Mouse (Mus musculus) forebrain, embryonic 16.5 days (tissue): Measurements from ENCODE around the gene Sh3bp2. TPM values are rescaled to one million over a fixed set of nuclear protein-coding genes. Genes with fewer than 3 reads are reported as not detected.

Source experiments
- ATAC-seq: fragments of 200-750 bp; cut with Nextera tagmentation; 2 replicates; pipeline ENCODE4 v1.8.0; 2017; ENCODE audit warnings: mild to moderate bottlenecking, moderate library complexity
- H3K27ac ChIP-seq: fragments of 300-500 bp; sonication (generic); 2 replicates; pipeline ENCODE4 v1.5.1; 2014; ENCODE audit warnings: low read length, control low read depth
- H3K27me3 ChIP-seq: fragments of 300-500 bp; sonication (generic); replicated peaks from 2 replicates; pipeline ENCODE4 v1.6.1; 2014; ENCODE audit warnings: low read length; ENCODE audit not compliant: control insufficient read depth, insufficient read depth
- H3K36me3 ChIP-seq: fragments of 300-500 bp; sonication (generic); 2 replicates; pipeline ENCODE4 v1.6.1; 2014; ENCODE audit not compliant: control insufficient read depth, insufficient read depth
- H3K4me1 ChIP-seq: fragments of 300-500 bp; sonication (generic); replicated peaks from 2 replicates; pipeline ENCODE4 v1.6.1; 2014; ENCODE audit warnings: low read length; ENCODE audit not compliant: control insufficient read depth, insufficient read depth
- H3K4me2 ChIP-seq: fragments of 300-500 bp; sonication (generic); 2 replicates; pipeline ENCODE4 v1.6.1; 2014; ENCODE audit warnings: mild to moderate bottlenecking, low read length, control low read depth
- H3K4me3 ChIP-seq: fragments of 300-500 bp; sonication (generic); replicated peaks from 2 replicates; pipeline ENCODE4 v1.5.1; 2014; ENCODE audit warnings: mild to moderate bottlenecking, low read length, control low read depth
- H3K9ac ChIP-seq: fragments of 300-500 bp; sonication (generic); replicated peaks from 2 replicates; pipeline ENCODE4 v1.6.1; 2014; ENCODE audit warnings: low read depth, low read length, control low read depth
- H3K9me3 ChIP-seq: fragments of 300-500 bp; sonication (generic); 2 replicates; pipeline ENCODE4 v1.6.1; 2016; ENCODE audit warnings: low read length; ENCODE audit not compliant: control insufficient read depth
- WGBS: fragments of 180-500 bp; shearing (Covaris S2); extraction: QIAGEN DNeasy Blood & Tissue Kit; methylation state at CpG from one replicate; pipeline ENCODE4 v1.1.7; 2014; 5-methylcytosine and 5-hydroxymethylcytosine counted together
- polyA plus RNA-seq: library from polyadenylated mRNA; unstranded; fragments of >200 nt; fragmentation: Nextera tagmentation; extraction: Ambion mirVana; gene quantifications from 2 replicates; pipeline ENCODE4 v1.2.1, GENCODE M21; 2015

Sh3bp2 gene
- polyA plus RNA-seq, 1 experiment from 2014 or later, result 29.1 TPM

DNA sequence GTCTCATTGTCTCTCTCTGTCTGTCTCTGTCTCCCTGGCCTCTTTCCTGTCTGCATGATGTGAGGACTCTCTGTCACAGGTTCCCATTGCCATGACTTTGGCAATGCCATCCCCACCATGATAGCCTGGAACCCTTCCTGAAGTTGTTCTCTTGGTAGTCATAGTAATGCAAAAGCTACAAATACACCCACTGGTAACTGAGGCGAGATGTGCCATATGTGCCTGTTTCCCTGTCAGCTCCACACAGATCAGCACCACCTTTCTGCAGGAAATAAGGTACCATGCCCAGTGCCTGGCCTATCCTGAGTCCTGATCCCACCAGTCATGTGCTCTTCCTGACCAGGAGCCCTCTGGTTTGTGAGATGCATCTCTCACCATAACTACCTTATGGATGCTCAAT is 23.2 kb upstream of the Sh3bp2 start:
- no peak overlapping the region for H3K4me3 ChIP-seq
- WGBS, result 84% methylated on average over 1 of the region's 1 CpGs
- no peak for ATAC-seq

DNA sequence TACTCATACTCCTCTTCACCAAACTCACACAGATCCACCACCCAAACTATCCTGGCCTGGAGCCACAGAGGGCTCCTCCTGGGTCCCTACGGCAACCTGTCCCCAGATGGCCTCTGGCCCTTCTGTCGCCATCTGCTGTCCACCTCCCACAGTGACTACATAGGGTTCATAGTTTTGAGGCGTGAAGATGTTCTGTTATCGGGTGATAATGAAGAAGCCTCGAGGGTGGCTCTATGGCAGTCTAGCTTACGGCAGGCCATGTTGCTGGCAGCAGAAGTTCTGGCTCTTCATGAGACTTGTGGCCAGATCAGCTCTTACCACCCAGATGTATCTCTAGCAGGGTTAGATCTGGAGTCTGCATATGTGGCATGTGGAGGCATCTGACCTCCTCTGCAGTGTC is 22.8 kb upstream of the Sh3bp2 start:
- no peaks in the 10 kb centered on the region for H3K36me3 ChIP-seq
- no peak overlapping the region for H3K27ac ChIP-seq
- H3K4me2 ChIP-seq, result no peak overlapping the region
- no peak overlapping the region for H3K9ac ChIP-seq
- WGBS, result 81% methylated on average over 6 of the region's 6 CpGs
- H3K4me1 ChIP-seq, result no peaks in the 10 kb centered on the region
- no peaks in the 10 kb centered on the region for H3K9me3 ChIP-seq
- no peak overlapping the region for H3K4me3 ChIP-seq
- no peaks in the 10 kb centered on the region for H3K27me3 ChIP-seq
- ATAC-seq, result no peak

More for the DNA sequence above, 23.2 kb upstream of the Sh3bp2 start:
- Histone ChIP-seq H3K4me2 (no peak overlapping the region), H3K27ac (no peak overlapping the region), H3K27me3 (no peaks in the 10 kb centered on the region), H3K36me3 (no peaks in the 10 kb centered on the region), H3K9ac (no peak overlapping the region), H3K4me1 (no peaks in the 10 kb centered on the region), H3K9me3 (no peaks in the 10 kb centered on the region)

DNA sequence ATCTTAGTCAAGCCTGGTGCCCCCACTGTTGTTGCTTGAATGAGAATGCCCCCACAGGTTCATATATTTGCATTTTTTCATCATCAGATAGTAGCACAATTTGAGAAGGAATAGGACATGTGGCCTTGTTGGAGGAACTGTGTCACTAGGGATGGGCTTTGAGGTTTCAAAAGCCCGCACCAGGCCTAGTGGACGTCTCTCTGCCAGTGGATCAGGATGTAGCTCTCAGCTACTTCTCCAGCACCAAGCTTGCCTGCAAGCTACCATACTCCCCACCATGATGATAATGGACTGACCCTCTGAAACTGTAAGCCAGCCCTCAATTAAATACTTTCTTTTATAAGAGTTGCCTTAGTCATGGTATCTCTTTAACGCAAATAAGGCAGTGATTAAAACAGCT is 13.2 kb upstream of the Sh3bp2 start:
- H3K27me3 ChIP-seq, result no peaks in the 10 kb centered on the region; the same call in 1 of the 2 replicates
- H3K36me3 ChIP-seq, result no peaks in the 10 kb centered on the region
- H3K9ac ChIP-seq, result no peak overlapping the region
- peaks cover 13% of the 10 kb centered on the region; the same call in 1 of the 2 replicates for H3K4me1 ChIP-seq
- H3K9me3 ChIP-seq, result no peaks in the 10 kb centered on the region
- H3K4me3 ChIP-seq, result no peak overlapping the region
- no peak overlapping the region for H3K4me2 ChIP-seq
- H3K27ac ChIP-seq, result no peak overlapping the region
- no peak for ATAC-seq
- 88% methylated on average over 3 of the region's 3 CpGs for WGBS

DNA sequence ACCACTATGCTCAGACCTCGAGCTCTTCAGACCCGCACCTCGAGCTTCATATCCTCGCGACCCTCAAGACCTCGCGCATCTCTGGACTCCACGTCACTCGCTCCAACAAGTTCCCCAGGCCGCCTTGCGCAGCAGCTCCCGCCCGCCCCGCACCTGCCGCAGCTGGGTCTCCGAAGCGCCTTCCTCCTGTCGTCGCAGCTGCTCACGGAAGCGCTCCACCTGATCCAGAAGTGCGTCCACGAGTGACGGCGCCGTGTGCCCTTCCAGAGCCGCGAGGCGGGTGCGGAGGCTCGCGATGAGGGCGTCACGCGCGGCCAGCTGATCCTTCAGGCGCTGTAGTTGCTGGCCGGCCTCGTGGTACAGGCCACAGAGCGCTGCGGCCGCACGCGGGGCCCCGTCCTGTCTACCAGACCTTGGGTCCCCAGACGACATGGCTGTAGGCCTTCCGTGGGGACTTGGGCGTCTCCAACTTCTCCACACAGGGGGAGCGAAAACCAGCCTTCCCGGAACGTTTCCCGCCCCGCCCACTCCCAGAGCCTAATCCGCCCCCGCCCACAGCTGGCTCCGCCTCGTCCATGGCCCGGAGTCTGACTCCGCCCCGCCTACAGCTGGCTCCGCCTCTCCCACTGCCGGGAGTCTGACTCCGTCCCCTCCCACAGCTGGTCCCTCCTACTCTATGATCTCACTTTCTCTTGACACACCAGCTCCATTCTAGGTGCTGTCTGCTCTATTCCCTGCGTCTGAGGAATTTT is 12.0 kb upstream of the Sh3bp2 start, which contains the start of gene Tnip2:
Tnip2 (minus strand) TSS at position 526 of the 752 bp plus-strand sequence.
- H3K27ac ChIP-seq, result no peak within 1 kb of the TSS

DNA sequence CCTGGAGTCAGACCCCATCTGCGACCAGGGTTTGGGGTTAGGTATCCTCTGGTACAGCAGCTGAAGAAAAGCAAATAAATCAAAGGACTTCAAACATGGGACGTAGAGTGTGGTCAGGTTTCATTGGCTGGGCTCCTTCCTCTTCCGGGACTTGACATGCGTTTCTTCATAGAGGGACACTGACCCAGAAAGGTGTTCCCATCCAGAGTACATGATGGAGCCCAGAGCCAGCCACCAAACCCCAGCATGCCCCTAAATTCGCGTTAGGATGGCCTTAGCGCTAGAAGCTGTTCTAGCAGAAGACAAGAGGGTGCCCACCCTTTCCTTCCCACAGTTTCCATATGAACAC is 11.4 kb upstream of the Sh3bp2 start:
- Histone ChIP-seq H3K9me3 (no peaks in the 10 kb centered on the region), H3K9ac (peak overlapping the region; percentile 29; the same call in 1 of the 2 replicates), H3K27me3 (no peaks in the 10 kb centered on the region; the same call in 1 of the 2 replicates), H3K27ac (no peak overlapping the region), H3K4me1 (peaks cover 13% of the 10 kb centered on the region; the same call in 1 of the 2 replicates), H3K4me2 (peak overlapping the region; percentile 97), H3K36me3 (no peaks in the 10 kb centered on the region), H3K4me3 (peak overlapping the region; percentile 65)
- WGBS, result 27% methylated on average over 7 of the region's 7 CpGs
- peak; percentile 14; the same call in 1 of the 2 replicates for ATAC-seq

More for the DNA sequence above, 12.0 kb upstream of the Sh3bp2 start, which contains the start of gene Tnip2:
- under 1% methylated on average over 63 of the region's 64 CpGs for WGBS
- Histone ChIP-seq H3K4me3 (peak within 1 kb of the TSS; percentile 65), H3K36me3 (no peaks in the 10 kb centered on the region), H3K9ac (peak within 1 kb of the TSS; percentile 74), H3K27me3 (no peaks in the 10 kb centered on the region; the same call in 1 of the 2 replicates), H3K4me2 (peak within 1 kb of the TSS; percentile 97), H3K9me3 (no peaks in the 10 kb centered on the region), H3K4me1 (peaks cover 13% of the 10 kb centered on the region; the same call in 1 of the 2 replicates)
- peak; percentile 96 for ATAC-seq

DNA sequence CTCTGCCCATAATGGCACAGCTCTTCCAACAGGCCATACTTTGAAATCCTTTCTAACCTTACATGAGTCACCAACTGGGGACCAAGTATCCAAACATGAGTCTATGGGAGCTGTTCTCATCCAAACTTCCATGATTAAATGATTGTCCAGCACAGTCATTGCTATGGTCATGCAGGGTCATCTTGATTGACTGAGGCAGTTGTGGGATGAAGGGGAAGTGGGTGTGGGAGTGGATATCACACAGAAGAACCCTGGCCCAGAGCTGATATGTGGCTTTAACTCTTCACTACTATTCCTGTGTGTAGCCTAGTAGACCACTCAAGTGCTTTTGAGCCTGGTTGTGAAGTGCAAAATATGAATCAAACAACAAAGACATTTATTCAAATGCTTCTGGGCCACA is 10.5 kb upstream of the Sh3bp2 start:
- Histone ChIP-seq H3K9me3 (no peaks in the 10 kb centered on the region), H3K9ac (no peak overlapping the region), H3K4me2 (no peak overlapping the region), H3K27ac (no peak overlapping the region), H3K36me3 (no peaks in the 10 kb centered on the region), H3K4me1 (peaks cover 13% of the 10 kb centered on the region; the same call in 1 of the 2 replicates), H3K27me3 (no peaks in the 10 kb centered on the region; the same call in 1 of the 2 replicates), H3K4me3 (no peak overlapping the region)
- no peak for ATAC-seq

DNA sequence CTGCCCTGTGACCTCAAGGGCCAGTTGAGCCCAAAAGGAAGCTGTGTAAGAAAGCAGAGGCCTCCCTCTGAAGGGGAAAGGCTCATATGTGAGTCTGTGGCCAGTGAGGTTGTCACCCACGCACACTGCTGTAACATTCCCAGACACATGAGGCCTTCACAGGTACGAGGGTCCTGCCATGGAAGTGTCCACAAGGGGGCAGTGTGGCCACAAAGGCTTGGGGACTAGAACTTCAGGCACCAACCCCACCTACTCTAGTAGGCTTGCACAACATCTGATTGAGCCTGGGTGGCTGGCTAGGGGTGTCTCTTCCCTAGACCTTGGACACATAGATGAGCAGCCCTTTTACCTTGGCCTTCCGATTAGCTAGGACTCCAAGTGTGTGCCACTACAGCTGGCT is 7.7 kb upstream of the Sh3bp2 start:
- Histone ChIP-seq H3K27me3 (no peaks in the 10 kb centered on the region; the same call in 1 of the 2 replicates), H3K4me1 (peaks cover 12% of the 10 kb centered on the region; the same call in 1 of the 2 replicates), H3K9ac (no peak overlapping the region), H3K9me3 (no peaks in the 10 kb centered on the region), H3K4me3 (no peak overlapping the region), H3K36me3 (no peaks in the 10 kb centered on the region), H3K27ac (no peak overlapping the region), H3K4me2 (no peak overlapping the region)
- WGBS, result 31% methylated on average over 3 of the region's 3 CpGs
- no peak for ATAC-seq

DNA sequence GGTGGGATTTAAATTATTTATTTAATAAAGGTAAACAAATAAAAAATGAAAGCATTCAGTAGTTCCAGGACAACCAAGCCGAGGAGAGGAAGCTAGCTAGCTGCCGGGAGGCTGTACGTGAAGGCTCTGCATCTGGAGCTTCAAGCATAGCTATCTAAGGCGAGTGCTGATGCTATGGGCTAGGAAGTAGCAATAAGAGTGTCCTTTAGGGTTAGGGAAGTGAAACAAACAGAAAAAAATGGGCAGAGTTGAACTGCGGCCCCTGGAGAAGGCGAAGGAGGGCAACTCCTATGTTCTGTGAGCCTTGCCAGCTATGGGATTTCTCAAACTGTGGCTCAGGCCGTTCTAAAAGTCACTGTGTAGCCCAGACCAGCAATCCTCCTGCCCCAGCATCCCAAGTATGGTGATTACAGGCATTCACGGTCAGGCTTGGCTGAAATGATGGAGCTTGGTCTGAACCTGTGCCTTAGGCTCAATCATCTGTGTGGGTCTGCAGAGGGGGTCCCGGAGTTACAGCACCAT is 6.2 kb upstream of the Sh3bp2 start:
- H3K9ac ChIP-seq, result no peak overlapping the region
- no peaks in the 10 kb centered on the region for H3K36me3 ChIP-seq
- no peak overlapping the region for H3K4me3 ChIP-seq
- WGBS, result 81% methylated on average over 9 of the region's 9 CpGs
- H3K27ac ChIP-seq, result no peak overlapping the region
- ATAC-seq, result no peak
- no peaks in the 10 kb centered on the region for H3K4me1 ChIP-seq
- H3K27me3 ChIP-seq, result no peaks in the 10 kb centered on the region; the same call in 1 of the 2 replicates
- H3K9me3 ChIP-seq, result no peaks in the 10 kb centered on the region
- no peak overlapping the region for H3K4me2 ChIP-seq

DNA sequence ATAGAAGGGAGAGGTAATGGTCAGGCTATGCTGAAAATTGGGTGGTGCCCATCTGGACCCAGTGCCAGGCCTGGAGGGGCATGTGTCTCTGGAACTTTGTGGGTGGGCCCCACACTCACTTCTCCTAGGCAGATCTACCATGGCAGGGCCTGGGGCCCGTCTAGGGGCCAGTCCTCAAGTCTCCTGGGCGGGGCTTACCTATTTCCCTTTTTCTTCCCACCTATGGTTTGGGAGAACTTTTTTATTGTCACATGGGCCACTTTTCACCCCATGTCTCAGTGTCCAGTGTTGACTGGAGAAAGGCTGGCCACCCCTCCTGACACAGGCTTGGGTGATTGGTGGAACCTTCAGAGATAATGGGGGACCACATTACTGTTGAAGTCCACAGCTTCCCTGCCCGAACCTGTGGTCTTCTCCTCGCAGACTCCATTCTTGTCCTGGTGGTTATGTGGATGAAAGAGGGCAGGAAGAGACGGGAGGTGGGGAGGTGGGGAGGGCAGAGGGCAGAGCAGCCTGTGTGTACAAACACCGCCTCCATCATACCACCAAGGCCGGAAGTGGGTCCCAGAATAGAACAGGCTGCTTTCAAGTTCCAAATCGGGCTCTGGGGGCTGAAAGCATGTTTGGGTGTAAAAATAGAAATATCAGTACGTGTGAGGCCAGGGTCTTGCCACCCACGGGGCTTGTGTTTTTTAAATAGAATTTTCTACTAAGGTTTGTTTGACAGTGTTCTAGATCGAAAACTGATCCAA is 5.0 kb upstream of the Sh3bp2 start:
- no peaks in the 10 kb centered on the region for H3K36me3 ChIP-seq
- no peak overlapping the region for H3K27ac ChIP-seq
- H3K4me2 ChIP-seq, result no peak overlapping the region
- no peak for ATAC-seq
- no peak overlapping the region for H3K9ac ChIP-seq
- H3K4me1 ChIP-seq, result no peaks in the 10 kb centered on the region
- H3K27me3 ChIP-seq, result no peaks in the 10 kb centered on the region; the same call in 1 of the 2 replicates
- no peaks in the 10 kb centered on the region for H3K9me3 ChIP-seq
- H3K4me3 ChIP-seq, result no peak overlapping the region
- WGBS, result 73% methylated on average over 11 of the region's 11 CpGs
